Comparison of ENCODE assay signal across 14 mouse cellular contexts in genomic region chr4:153133147-153133546, GRCm38 (mm10).
DNase-seq lines count a peak whose midpoint lies in the region; ATAC-seq lines count a peak whose summit lies in the region.
"Had no signal": no experiment of that assay in that cellular context is flagged by ENCODE, and none has a peak within 500 bp of the region (broad histone marks: within the 10 kb centered on the region; RNA-seq: fewer than 3 reads in every experiment).

No protein-coding gene starts in this region.

- no peaks in the 10 kb centered on the region for H3K9me3 ChIP-seq in hindbrain, embryonic 14.5 days (ENCODE audit: control insufficient read depth, low read length)
- peaks cover 5% of the 10 kb centered on the region; the same call in 1 of the 2 replicates for H3K9me3 ChIP-seq in hindbrain, embryonic 10.5 days
- H3K9me3 ChIP-seq: embryonic facial prominence, embryonic 13.5 days had no signal

- H3K4me1 ChIP-seq in hindbrain, embryonic 14.5 days (replicated peaks; ENCODE audit: control insufficient read depth, insufficient read depth, low read length), result 0 out of 2 replicates have a peak, but pooled peaks cover 4% of the 10 kb centered on the region
- H3K4me1 ChIP-seq in hindbrain, embryonic 10.5 days (replicated peaks), result no peaks in the 10 kb centered on the region
- H3K4me1 ChIP-seq: embryonic facial prominence, embryonic 13.5 days; megakaryocyte, embryonic 14.5 days had no signal

- no peak overlapping the region for H3K4me2 ChIP-seq in hindbrain, embryonic 14.5 days (replicated peaks)
- H3K4me2 ChIP-seq: embryonic facial prominence, embryonic 13.5 days; heart, embryonic 11.5 days had no signal

- H3K27me3 ChIP-seq in hindbrain, embryonic 14.5 days (ENCODE audit: control insufficient read depth, insufficient read depth, low read length), result no peaks in the 10 kb centered on the region
- no peaks in the 10 kb centered on the region for H3K27me3 ChIP-seq in hindbrain, embryonic 10.5 days (ENCODE audit: insufficient read depth, poor library complexity, severe bottlenecking)
- H3K27me3 ChIP-seq: embryonic facial prominence, embryonic 13.5 days; megakaryocyte, embryonic 14.5 days had no signal

- peak; percentile 29 for DNase-seq in hindbrain, embryonic 14.5 days (ENCODE audit: low spot score)
- no peak for DNase-seq in hindbrain, embryonic 10.5 days (ENCODE audit: low spot score)
- peak; percentile 5 for DNase-seq in lung, postnatal 10 days
- no peak for DNase-seq in lung, adult 18-20 months
- peak; percentile 13 for DNase-seq in embryo, embryonic 11.5 days (ENCODE audit: low read depth, low spot score)
- DNase-seq in retina, postnatal 1 day, result peak; percentile 86
- DNase-seq in B cell, adult 2 months, result no peak
- DNase-seq: adrenal gland, adult 8-10 months; cerebellum, adult 9-11 months; layer of hippocampus, adult 9-11 months had no signal

- no peak overlapping the region for H3K4me3 ChIP-seq in hindbrain, embryonic 14.5 days (replicated peaks; ENCODE audit: low read length)
- no peak overlapping the region for H3K4me3 ChIP-seq in hindbrain, embryonic 10.5 days
- H3K4me3 ChIP-seq: embryonic facial prominence, embryonic 13.5 days had no signal

- H3K27ac ChIP-seq in hindbrain, embryonic 14.5 days, result no peak overlapping the region; the same call in 1 of the 2 replicates
- H3K27ac ChIP-seq in hindbrain, embryonic 10.5 days, result no peak overlapping the region
- H3K27ac ChIP-seq: embryonic facial prominence, embryonic 13.5 days had no signal

- H3K9ac ChIP-seq in hindbrain, embryonic 14.5 days, result no peak overlapping the region
- H3K9ac ChIP-seq: embryonic facial prominence, embryonic 13.5 days had no signal

- H3K36me3 ChIP-seq in hindbrain, embryonic 14.5 days (replicated peaks; ENCODE audit: control insufficient read depth, insufficient read depth), result no peaks in the 10 kb centered on the region
- no peaks in the 10 kb centered on the region for H3K36me3 ChIP-seq in hindbrain, embryonic 10.5 days
- H3K36me3 ChIP-seq: embryonic facial prominence, embryonic 13.5 days had no signal

- no peak for ATAC-seq in hindbrain, embryonic 14.5 days (ENCODE audit: low FRiP score)
- ATAC-seq: intestine, embryonic 16.5 days had no signal

- 56% methylated on average over 13 of the region's 13 CpGs for WGBS in hindbrain, embryonic 14.5 days
- WGBS in hindbrain, embryonic 10.5 days, result 91% methylated on average over 13 of the region's 13 CpGs

Comparison
In these comparisons a context has a peak if more than half of its experiments do, and no peak if none do; other contexts are left out.
1. DNase-seq: peak in hindbrain, embryonic 14.5 days (single experiment), lung, postnatal 10 days (single experiment), embryo, embryonic 11.5 days (single experiment) and retina, postnatal 1 day (single experiment); none in hindbrain, embryonic 10.5 days (single experiment), lung, adult 18-20 months (0 of 2) and B cell, adult 2 months (0 of 2).